Mouse (Mus musculus) spleen, embryonic (tissue): ENCODE measurements around the gene Olfr1311.
"Not testable (repeated sequence)": the region's sequence is repeated elsewhere in the genome, so short reads cannot be mapped to it uniquely, and the experiment has no call there.

ENCODE experiments used
- CTCF ChIA-PET: fragments of 350-600 bp; sonication (Branson Sonifier 250); formaldehyde crosslinking; loops from one replicate; lab custom pipeline; 2022; lab: Charles Lee

Gene Olfr1311

DNA sequence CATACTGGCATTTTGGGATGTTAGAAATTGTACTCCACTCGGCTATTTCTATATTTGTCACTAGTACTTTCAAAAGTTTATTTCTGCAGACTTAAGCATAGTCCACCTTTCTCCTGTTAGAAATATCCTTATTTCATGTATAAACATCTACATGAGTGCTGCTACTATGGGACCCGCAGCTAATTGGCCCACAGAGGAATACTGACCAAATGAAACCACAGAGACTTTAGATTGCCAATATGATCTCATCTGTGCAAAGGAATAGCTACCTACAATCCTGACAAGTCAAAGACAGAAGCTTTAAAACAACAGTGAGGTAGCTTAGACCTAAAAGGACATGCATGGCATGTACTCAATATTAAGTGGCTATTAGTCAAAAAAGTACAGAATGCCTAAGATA lies at the start of gene Olfr1311:
Olfr1311 (minus strand) TSS at position 101 of the 400 bp plus-strand sequence.
- CTCF ChIA-PET = no interaction called here

DNA sequence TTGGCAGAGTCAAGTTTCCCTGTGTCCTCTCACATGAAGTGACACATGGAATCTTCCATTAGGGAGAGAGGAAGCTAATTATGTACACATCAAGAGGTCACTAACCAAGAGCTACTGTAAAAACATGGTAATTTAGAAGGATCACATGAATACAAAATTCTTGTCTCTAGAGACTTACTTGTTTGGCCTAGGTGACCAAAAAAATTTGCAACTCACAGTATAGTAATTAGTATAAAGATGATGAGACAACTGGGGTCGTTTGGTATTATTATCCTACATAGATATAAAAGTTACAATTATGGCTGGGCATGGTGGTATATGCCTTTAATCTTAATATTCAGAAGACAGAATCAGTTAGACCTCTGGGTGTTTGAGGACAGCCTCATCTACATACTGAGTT lies 25.9 kb upstream of the Olfr1311 start, which contains the start of gene Olfr1312:
Olfr1312 (minus strand) TSS at position 101 of the 400 bp plus-strand sequence.
- CTCF ChIA-PET = no interaction called here

DNA sequence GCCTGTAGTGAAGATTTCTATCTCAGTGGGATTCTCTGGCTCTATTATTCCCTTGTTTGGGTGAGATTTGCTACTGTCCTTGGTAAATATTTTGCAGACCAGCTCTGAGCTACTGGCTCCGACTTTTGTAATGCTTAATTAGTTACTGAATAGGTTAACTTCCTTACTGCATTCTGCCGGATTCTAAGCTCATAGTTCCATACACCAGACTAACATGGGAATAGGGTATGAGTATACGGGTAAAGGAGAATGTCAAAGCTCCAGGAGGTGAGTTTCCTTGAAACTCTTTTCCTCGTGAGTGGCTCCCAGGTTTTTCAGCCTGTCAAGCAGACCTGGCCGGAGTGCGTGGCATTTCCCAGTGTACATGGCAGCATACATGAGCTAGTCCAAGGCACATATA lies 2.8 kb upstream of the Olfr1311 start:
- CTCF ChIA-PET = not testable (repeated sequence)

DNA sequence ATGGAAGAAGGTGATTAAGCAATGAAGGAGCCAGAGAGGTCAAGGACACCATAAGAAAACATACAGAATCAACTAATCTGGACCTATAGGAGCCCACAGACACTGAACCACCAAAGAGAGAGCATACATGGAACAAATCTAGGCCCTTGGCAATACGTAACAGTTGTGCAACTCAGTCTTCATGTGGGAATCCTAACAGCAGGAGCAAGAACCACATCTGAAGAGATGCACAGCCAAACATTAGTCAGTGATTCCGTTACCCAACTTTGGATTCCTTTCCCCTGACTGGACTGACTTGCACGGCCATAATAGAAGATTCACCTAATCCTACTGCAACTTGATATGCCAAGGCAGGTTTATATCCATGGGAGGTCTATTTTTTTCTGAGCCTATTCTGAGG lies 9.3 kb downstream of the Olfr1311 start:
- CTCF ChIA-PET = no interaction called here

DNA sequence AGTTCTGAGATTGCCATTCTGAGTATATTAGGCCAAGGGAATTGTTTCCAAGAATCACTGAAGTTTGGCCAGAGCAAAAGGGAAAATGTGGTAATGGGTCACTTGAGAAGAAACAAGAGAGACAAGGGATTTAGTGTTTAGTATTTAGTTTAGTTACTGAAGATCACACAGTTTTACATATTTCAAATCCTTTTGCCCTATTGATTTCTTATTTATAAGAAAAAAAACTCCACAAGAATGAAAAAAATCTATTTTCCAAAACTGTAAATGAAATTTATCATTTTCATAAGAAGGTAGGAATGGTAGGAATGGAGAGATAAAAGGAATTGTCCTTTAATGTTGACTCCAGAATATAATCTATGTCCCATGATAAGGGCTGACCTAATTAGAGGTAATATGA lies 11.6 kb downstream of the Olfr1311 start, which contains the start of gene Olfr1310:
Olfr1310 (minus strand) TSS at position 101 of the 400 bp plus-strand sequence.
- CTCF ChIA-PET = no interaction called here

DNA sequence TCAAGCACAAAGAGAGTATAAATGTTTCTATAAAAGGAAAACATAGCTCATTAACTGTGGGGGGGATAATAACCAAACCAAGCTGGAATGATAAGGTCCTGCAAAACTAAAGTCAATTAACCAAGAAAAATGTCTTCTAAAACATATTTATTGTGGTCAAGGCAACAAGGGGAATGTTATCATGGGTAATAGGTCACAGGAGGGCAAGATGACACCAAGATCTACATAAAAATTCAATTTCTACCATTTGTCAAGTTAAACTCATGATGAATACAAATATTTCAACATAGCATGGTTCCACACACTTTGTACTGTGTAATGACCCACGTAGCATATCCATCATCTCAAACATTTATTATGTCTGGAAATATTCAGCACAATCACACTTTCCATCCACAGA lies 34.0 kb downstream of the Olfr1311 start, which contains the start of gene Olfr1309:
Olfr1309 (minus strand) TSS at position 101 of the 400 bp plus-strand sequence.
- CTCF ChIA-PET = no interaction called here
